Mouse (Mus musculus): ENCODE measurements around the gene Tril. TPM values are rescaled to one million over a fixed set of nuclear protein-coding genes. Genes with fewer than 3 reads are reported as not detected.

The Tril gene
- total RNA-seq, 2 experiments from 2014 or later, result 25.9 to 30.0 TPM

Other genes with a start within 250 kb of the Tril start
- gene Cpvl, start 157.8 kb upstream of the Tril start, total RNA-seq (2021), result under 1 TPM in 1 of 2 experiments, not detected in 1; 0.17 TPM
- gene Chn2, start 218.7 kb upstream of the Tril start, total RNA-seq (2021), result 1 to 10 TPM; 9.6 to 9.8 TPM